Mouse (Mus musculus): ENCODE measurements around the gene Rrm2.

GRCm38 (mm10) chr12:24747297-24747696, 39.3 kb downstream of the Rrm2 start:
- TF ChIP-seq CTCF (IDR thresholded peaks at IDR 0.05; ENCODE audit: insufficient read depth, low read depth, low read length) (no peak), POLR2A (IDR thresholded peaks at IDR 0.05; ENCODE audit: insufficient read depth, low read depth, low read length) (no peak)
